Mouse (Mus musculus) liver, postnatal 0 days (tissue): ENCODE data around the gene Clpb.

ENCODE experiments used
- CTCF ChIP-seq: sonication (generic); IDR thresholded peaks from 2 replicates; pipeline ENCODE4 v1.5.1; 2016; ENCODE audit warnings: antibody characterized with exemption, low read depth
- EP300 ChIP-seq: IDR thresholded peaks from 2 replicates; pipeline ENCODE4 v1.6.1; 2016; ENCODE audit warnings: antibody characterized with exemption, low read depth, mild to moderate bottlenecking

DNA sequence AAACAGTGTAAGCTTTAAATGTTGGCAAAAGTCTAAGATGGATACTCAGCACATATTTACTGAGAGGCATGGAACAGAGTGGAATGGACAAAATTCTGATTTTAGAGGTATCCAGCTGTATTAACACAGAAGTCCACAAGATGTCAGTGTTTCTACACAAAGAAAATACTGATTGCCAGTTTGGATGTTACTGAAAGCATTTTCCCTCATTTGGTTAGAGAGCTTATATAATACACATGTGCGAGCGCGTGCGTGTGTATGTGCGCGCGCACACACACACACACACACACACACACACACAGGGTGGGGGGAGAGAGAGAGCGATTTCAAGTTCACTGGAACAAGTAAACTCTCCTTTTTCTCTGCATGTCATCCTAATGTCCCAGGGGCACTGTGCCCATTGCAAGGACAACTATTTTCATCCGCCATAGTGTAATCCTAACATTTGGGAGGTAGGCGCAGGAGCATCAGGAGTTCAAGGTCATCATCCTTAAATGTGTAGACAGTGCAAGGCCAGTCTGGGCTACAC, 9.7 kb upstream of the Clpb start:
- TF ChIP-seq CTCF = peak; percentile 66
- no peak for TF ChIP-seq EP300
